Mouse (Mus musculus): ENCODE data around the gene Igf2. TPM values are rescaled to one million over a fixed set of nuclear protein-coding genes. Genes with fewer than 3 reads are reported as not detected.
A peak's percentile ranks its signal among the peaks of the same experiment; 100 is the strongest.

Igf2 gene
- polyA plus RNA-seq, 1 experiment from 2014 or later, result 970 TPM

GRCm38 (mm10) chr7:142667521-142667920, 905 bp upstream of the Igf2 start:
- H3K36me3 ChIP-seq, result 0 out of 2 replicates have a peak, but pooled peaks cover 4% of the 10 kb centered on the region
- no peak overlapping the region for H3K4me2 ChIP-seq (replicated peaks)
- H3K9me3 ChIP-seq (replicated peaks), result peaks cover 15% of the 10 kb centered on the region
- H3K9ac ChIP-seq, result no peak overlapping the region
- no peak overlapping the region for H3K4me3 ChIP-seq (replicated peaks)
- 0 out of 2 replicates have a peak overlapping the region, but pooled peaks have one; percentile 39 for H3K27ac ChIP-seq (replicated peaks)
- WGBS, result 94% methylated on average over 18 of the region's 18 CpGs
- H3K27me3 ChIP-seq, result peaks cover 43% of the 10 kb centered on the region
- no peak for ATAC-seq (ENCODE audit: insufficient number of reproducible peaks, low FRiP score, low TSS enrichment, low read depth)
- H3K4me1 ChIP-seq, result peaks cover 14% of the 10 kb centered on the region

GRCm38 (mm10) chr7:142666109-142666508, 507 bp downstream of the Igf2 start:
- WGBS, result 63% methylated on average over 4 of the region's 4 CpGs
- no peak overlapping the region for H3K9ac ChIP-seq
- peaks cover 53% of the 10 kb centered on the region for H3K27me3 ChIP-seq
- peak overlapping the region; percentile 10; the same call in 1 of the 2 replicates for H3K4me3 ChIP-seq (replicated peaks)
- 0 out of 2 replicates have a peak, but pooled peaks cover 4% of the 10 kb centered on the region for H3K36me3 ChIP-seq
- peaks cover 15% of the 10 kb centered on the region for H3K9me3 ChIP-seq (replicated peaks)
- ATAC-seq (ENCODE audit: insufficient number of reproducible peaks, low FRiP score, low TSS enrichment, low read depth), result no peak
- no peak overlapping the region for H3K4me2 ChIP-seq (replicated peaks)
- H3K4me1 ChIP-seq, result peaks cover 15% of the 10 kb centered on the region
- 0 out of 2 replicates have a peak overlapping the region, but pooled peaks have one; percentile 7 for H3K27ac ChIP-seq (replicated peaks)

GRCm38 (mm10) chr7:142665364-142665763, 1.3 kb downstream of the Igf2 start:
- Histone ChIP-seq H3K9ac (no peak overlapping the region), H3K4me2 (replicated peaks) (no peak overlapping the region), H3K9me3 (replicated peaks) (peaks cover 14% of the 10 kb centered on the region), H3K27ac (replicated peaks) (peak overlapping the region; percentile 3; the same call in 1 of the 2 replicates), H3K4me3 (replicated peaks) (peak overlapping the region; percentile 10; the same call in 1 of the 2 replicates), H3K36me3 (0 out of 2 replicates have a peak, but pooled peaks cover 4% of the 10 kb centered on the region), H3K4me1 (peaks cover 23% of the 10 kb centered on the region), H3K27me3 (peaks cover 61% of the 10 kb centered on the region)
- WGBS, result 50% methylated on average over 5 of the region's 5 CpGs
- ATAC-seq (ENCODE audit: insufficient number of reproducible peaks, low FRiP score, low TSS enrichment, low read depth), result no peak

- Histone ChIP-seq H3K9ac (no peak overlapping the region), H3K27me3 (peaks cover 69% of the 10 kb centered on the region), H3K4me1 (peaks cover 31% of the 10 kb centered on the region), H3K4me3 (replicated peaks) (peak overlapping the region; percentile 42), H3K36me3 (0 out of 2 replicates have a peak, but pooled peaks cover 4% of the 10 kb centered on the region), H3K4me2 (replicated peaks) (peak overlapping the region; percentile 52), H3K27ac (replicated peaks) (peak overlapping the region; percentile 76), H3K9me3 (replicated peaks) (peaks cover 5% of the 10 kb centered on the region)
- ATAC-seq (ENCODE audit: insufficient number of reproducible peaks, low FRiP score, low TSS enrichment, low read depth), result 0 out of 2 replicates have a peak, but pooled peaks have one; percentile 22
- WGBS, result 7% methylated on average over 9 of the region's 9 CpGs
Measured at GRCm38 (mm10) chr7:142664465-142665029, 2.1 kb downstream of the Igf2 start.

GRCm38 (mm10) chr7:142663931-142664421, 2.6 kb downstream of the Igf2 start:
- Histone ChIP-seq H3K9me3 (replicated peaks) (no peaks in the 10 kb centered on the region), H3K4me2 (replicated peaks) (peak overlapping the region; percentile 52), H3K9ac (peak overlapping the region; percentile 37; the same call in 1 of the 2 replicates), H3K4me1 (peaks cover 33% of the 10 kb centered on the region), H3K4me3 (replicated peaks) (peak overlapping the region; percentile 42), H3K36me3 (0 out of 2 replicates have a peak, but pooled peaks cover 4% of the 10 kb centered on the region), H3K27ac (replicated peaks) (peak overlapping the region; percentile 76), H3K27me3 (peaks cover 74% of the 10 kb centered on the region)
- WGBS, result under 1% methylated on average over 46 of the region's 53 CpGs
- ATAC-seq (ENCODE audit: insufficient number of reproducible peaks, low FRiP score, low TSS enrichment, low read depth), result no peak

GRCm38 (mm10) chr7:142663151-142663550, 3.5 kb downstream of the Igf2 start:
- peaks cover 80% of the 10 kb centered on the region for H3K27me3 ChIP-seq
- no peak overlapping the region; the same call in 1 of the 2 replicates for H3K27ac ChIP-seq (replicated peaks)
- no peaks in the 10 kb centered on the region for H3K9me3 ChIP-seq (replicated peaks)
- WGBS, result 33% methylated on average over 5 of the region's 5 CpGs
- H3K36me3 ChIP-seq, result 0 out of 2 replicates have a peak, but pooled peaks cover 4% of the 10 kb centered on the region
- no peak overlapping the region for H3K9ac ChIP-seq
- H3K4me2 ChIP-seq (replicated peaks), result 0 out of 2 replicates have a peak overlapping the region, but pooled peaks have one; percentile 52
- no peak for ATAC-seq (ENCODE audit: insufficient number of reproducible peaks, low FRiP score, low TSS enrichment, low read depth)
- H3K4me3 ChIP-seq (replicated peaks), result peak overlapping the region; percentile 42
- peaks cover 40% of the 10 kb centered on the region for H3K4me1 ChIP-seq

GRCm38 (mm10) chr7:142661811-142662210, 4.8 kb downstream of the Igf2 start:
- H3K27me3 ChIP-seq, result peaks cover 92% of the 10 kb centered on the region
- peaks cover 46% of the 10 kb centered on the region for H3K4me1 ChIP-seq
- peak overlapping the region; percentile 71; the same call in 1 of the 2 replicates for H3K4me2 ChIP-seq (replicated peaks)
- no peak overlapping the region for H3K9ac ChIP-seq
- H3K27ac ChIP-seq (replicated peaks), result no peak overlapping the region
- H3K9me3 ChIP-seq (replicated peaks), result no peaks in the 10 kb centered on the region
- no peaks in the 10 kb centered on the region for H3K36me3 ChIP-seq
- ATAC-seq (ENCODE audit: insufficient number of reproducible peaks, low FRiP score, low TSS enrichment, low read depth), result no peak
- H3K4me3 ChIP-seq (replicated peaks), result peak overlapping the region; percentile 60

- peak overlapping the region; percentile 60 for H3K4me3 ChIP-seq (replicated peaks)
- peak overlapping the region; percentile 47 for H3K9ac ChIP-seq
- peak overlapping the region; percentile 71 for H3K4me2 ChIP-seq (replicated peaks)
- WGBS, result 7% methylated on average over 25 of the region's 25 CpGs
- no peaks in the 10 kb centered on the region for H3K9me3 ChIP-seq (replicated peaks)
- no peaks in the 10 kb centered on the region for H3K36me3 ChIP-seq
- H3K27me3 ChIP-seq, result peaks cover 92% of the 10 kb centered on the region
- peak overlapping the region; percentile 87 for H3K27ac ChIP-seq (replicated peaks)
- H3K4me1 ChIP-seq, result peaks cover 46% of the 10 kb centered on the region
- no peak for ATAC-seq (ENCODE audit: insufficient number of reproducible peaks, low FRiP score, low TSS enrichment, low read depth)
Measured at GRCm38 (mm10) chr7:142661046-142661445, 5.6 kb downstream of the Igf2 start.

- Histone ChIP-seq H3K36me3 (no peaks in the 10 kb centered on the region), H3K9ac (peak overlapping the region; percentile 47), H3K27me3 (peaks cover 92% of the 10 kb centered on the region), H3K4me3 (replicated peaks) (peak overlapping the region; percentile 60), H3K4me1 (peaks cover 50% of the 10 kb centered on the region), H3K4me2 (replicated peaks) (peak overlapping the region; percentile 71), H3K27ac (replicated peaks) (peak overlapping the region; percentile 87), H3K9me3 (replicated peaks) (no peaks in the 10 kb centered on the region)
- ATAC-seq (ENCODE audit: insufficient number of reproducible peaks, low FRiP score, low TSS enrichment, low read depth), result no peak
- under 1% methylated on average over 29 of the region's 29 CpGs for whole genome bisulfite sequencing
Measured at GRCm38 (mm10) chr7:142660651-142660945, 6.0 kb downstream of the Igf2 start.

- 3% methylated on average over 41 of the region's 43 CpGs for WGBS
Measured at GRCm38 (mm10) chr7:142659767-142660650, 6.6 kb downstream of the Igf2 start.

GRCm38 (mm10) chr7:142659181-142659681, 7.4 kb downstream of the Igf2 start:
- Histone ChIP-seq H3K4me1 (peaks cover 60% of the 10 kb centered on the region), H3K9me3 (replicated peaks) (no peaks in the 10 kb centered on the region), H3K4me2 (replicated peaks) (peak overlapping the region; percentile 71), H3K4me3 (replicated peaks) (peak overlapping the region; percentile 60), H3K27me3 (peaks cover 90% of the 10 kb centered on the region), H3K36me3 (0 out of 2 replicates have a peak, but pooled peaks cover 4% of the 10 kb centered on the region), H3K9ac (peak overlapping the region; percentile 66), H3K27ac (replicated peaks) (peak overlapping the region; percentile 90)
- ATAC-seq (ENCODE audit: insufficient number of reproducible peaks, low FRiP score, low TSS enrichment, low read depth), result peak; percentile 78
- 2% methylated on average over 60 of the region's 70 CpGs for WGBS

More at GRCm38 (mm10) chr7:142659767-142660650, 6.6 kb downstream of the Igf2 start:
- Histone ChIP-seq H3K27me3 (peaks cover 90% of the 10 kb centered on the region), H3K9me3 (replicated peaks) (no peaks in the 10 kb centered on the region), H3K4me3 (replicated peaks) (peak overlapping the region; percentile 60), H3K9ac (peak overlapping the region; percentile 47), H3K4me2 (replicated peaks) (peak overlapping the region; percentile 71), H3K27ac (replicated peaks) (peak overlapping the region; percentile 87), H3K36me3 (no peaks in the 10 kb centered on the region), H3K4me1 (peaks cover 53% of the 10 kb centered on the region)
- no peak for ATAC-seq (ENCODE audit: insufficient number of reproducible peaks, low FRiP score, low TSS enrichment, low read depth)

All from embryonic facial prominence, embryonic 15.5 days (tissue).